Mouse (Mus musculus): ENCODE measurements around the gene Rab31. TPM values are rescaled to one million over a fixed set of nuclear protein-coding genes. Genes with fewer than 3 reads are reported as not detected.

The Rab31 gene
- total RNA-seq, 2 experiments from 2014 or later: 25.7 to 28.7 TPM

DNA sequence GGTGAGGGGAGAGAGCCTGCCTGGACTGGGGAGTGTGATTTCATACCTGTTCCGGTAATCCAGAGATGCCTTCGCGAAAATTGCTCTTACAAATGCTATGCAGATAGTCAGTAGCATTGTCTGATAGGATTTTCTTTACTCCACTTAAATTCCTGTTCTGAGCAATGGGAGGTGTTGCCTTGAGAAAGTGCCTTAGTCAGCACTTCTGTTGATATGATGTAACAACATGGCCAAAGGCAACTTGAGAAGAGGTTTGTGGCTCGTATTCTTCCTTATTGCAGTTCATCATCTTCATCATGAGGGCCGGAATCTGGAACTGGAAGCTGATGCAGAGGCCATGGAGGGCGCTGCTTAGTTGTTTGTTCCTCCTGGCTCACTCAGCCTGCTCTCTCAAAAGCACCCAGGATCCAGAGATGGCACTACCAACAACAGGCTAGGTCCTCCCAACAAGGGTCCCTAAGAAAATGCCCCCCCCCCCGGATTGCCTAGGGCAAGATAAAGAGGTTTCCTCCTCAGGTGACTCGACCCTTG lies 12.1 kb upstream of the Rab31 start:
- intact Hi-C loops (cut with DNase I): loop anchor here (5.0 kb wide), 1 partner anchor 172 kb away; the partner anchor contains the start of gene Vapa
- DNase-seq: no peak

DNA sequence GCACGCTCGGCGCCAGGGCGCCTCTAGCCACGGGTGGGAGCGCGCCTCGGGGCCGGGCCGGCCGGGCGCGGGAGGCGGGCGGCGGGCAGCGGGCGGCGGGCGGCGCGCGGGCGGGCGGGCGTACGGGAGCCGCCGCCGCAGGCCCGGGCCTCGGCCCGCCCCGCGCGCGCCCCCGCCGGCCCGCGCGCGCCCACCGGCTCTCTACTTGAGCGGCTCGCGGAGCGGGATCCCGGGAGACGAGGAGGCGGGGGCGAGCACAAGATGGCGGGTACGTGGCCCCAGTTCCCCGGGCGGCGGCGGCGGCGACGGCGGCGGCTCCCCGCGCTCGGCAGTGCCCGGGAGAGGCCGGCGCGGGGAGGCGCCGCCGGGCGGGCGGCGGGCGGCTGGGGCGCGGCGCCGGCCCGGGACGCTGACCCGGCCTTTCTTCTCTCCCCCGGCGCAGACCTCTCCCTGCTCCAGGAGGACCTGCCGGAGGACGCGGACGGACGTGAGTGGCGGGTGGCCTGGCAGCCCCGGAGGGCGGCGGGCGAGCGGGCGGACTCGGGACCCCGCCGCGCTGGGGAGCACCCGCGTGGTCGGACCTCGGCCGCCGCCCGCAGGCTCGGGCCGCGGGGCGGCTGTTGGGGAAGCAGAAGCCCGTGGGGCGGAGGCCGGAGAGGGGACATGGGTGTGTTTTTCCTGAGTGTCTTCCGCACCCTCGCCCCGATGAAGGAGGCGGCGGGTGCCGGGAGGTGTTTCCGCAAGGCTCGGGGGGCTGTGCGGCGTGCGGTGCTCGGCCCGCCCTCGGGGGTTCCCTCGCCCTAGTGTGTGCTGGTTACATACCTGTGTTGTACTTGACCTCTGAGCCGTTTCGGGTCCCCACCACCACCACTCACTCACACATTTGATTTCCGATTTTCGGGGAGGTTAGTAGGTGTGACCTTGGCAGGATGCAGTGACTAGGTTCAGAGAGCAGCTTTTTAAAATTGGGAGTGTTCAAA lies 10.9 kb upstream of the Rab31 start:
- intact Hi-C loops (cut with DNase I): loop anchor here (2.0 to 5.0 kb wide), 2 partner anchors 73 to 171 kb away; partner anchors contain the start of gene Vapa
- DNase-seq: peak; percentile 83 to 87

DNA sequence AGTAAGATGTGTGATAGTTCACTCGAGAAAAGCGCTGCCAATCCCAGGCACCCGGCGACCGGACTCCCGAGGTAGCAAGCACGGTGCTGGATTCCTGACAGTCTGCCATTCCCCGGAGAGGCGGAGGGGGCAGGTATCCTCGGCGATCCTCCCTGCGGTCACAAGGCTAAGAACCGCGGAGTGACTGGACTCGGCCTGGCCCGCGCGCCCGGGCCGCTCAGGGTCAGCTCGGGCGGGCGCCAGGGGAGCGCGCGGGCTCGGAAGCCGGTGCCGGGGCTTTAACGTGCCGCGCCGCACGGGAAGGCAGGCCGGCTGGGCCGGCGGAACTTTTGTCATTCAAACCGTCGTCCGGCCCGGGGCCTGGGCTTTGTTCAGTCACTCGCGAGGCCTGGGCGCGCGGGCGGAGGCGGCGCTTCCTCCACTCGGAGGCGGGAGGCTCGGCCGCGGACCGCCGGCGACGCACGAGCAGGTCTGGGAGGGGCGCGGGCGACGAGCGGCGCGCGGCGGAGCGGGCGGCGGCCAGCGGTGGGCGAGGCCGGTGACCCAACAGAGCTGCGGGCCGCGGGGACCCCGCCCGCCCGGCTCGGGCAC lies 10.1 kb upstream of the Rab31 start, which contains the start of gene Ppp4r1:
Gene Ppp4r1 (plus strand): TSS at position 23 of the 591 bp plus-strand sequence.
- peak; percentile 84 to 91 for DNase-seq
- intact Hi-C loops (cut with DNase I): loop anchor here (2.0 to 5.0 kb wide), 2 partner anchors 72 to 170 kb away; partner anchors contain the start of gene Vapa

DNA sequence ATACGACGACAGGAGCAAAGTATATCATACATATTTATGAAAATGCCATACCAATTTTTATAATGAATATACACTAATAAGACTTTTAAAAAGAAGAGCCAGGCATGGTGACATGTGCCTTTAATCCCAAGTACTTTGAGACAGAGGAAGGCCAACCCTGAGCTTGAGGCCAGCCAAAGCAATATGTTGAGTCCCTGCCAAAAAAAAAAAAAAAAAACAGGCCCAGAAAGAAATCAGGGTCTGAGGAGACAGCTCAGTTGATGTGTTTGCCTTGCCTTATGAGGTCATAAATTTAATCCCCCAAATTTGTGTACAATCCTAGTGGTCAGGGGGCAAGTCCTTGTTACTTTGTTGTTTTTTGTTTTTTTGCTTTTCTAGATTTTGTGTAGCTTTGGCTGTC lies 8.4 kb upstream of the Rab31 start:
- intact Hi-C loops (cut with DNase I): loop anchor here (5.0 kb wide), 1 partner anchor 169 kb away; the partner anchor contains the start of gene Vapa
- no peak for DNase-seq

DNA sequence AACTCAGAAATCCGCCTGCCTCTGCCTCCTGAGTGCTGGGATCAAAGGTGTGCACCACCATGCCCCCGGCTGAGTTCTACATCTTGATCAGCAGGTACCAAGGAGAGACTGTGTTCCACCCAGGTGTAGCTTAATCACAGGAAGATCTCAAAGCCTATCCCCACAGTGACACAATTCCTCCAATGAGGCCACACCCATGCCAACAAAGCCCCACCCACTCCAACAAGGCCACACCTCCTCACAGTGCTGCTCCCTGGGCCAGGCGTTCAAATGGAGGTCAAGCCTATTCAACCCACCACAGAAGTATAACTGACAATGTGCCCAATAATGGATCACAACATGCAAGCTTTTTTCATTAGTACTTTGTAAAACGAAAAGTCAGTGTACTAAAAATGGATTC lies 4.9 kb upstream of the Rab31 start:
- DNase-seq: no peak
- intact Hi-C loops (cut with DNase I): no loop called here

DNA sequence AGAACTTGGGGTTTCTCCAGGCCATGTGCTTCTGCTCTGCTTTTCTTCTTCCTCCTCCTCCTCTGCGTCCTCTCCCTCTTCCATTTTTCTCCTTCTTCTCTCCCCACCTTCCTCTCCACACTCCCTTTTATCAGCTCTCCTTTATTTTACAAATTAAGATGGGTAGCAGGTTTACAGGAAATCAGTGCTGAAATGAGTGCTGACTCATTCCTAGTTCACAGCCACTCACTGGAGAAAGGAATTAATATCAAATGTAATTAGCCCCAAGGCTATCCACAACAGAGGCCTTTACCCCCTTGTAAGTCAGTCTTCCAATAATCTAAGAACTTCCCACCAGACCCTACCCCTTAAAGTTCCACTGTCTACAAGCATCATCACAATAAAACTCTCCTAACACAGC lies 3.7 kb upstream of the Rab31 start:
- intact Hi-C loops (cut with DNase I): no loop called here
- DNase-seq: no peak

DNA sequence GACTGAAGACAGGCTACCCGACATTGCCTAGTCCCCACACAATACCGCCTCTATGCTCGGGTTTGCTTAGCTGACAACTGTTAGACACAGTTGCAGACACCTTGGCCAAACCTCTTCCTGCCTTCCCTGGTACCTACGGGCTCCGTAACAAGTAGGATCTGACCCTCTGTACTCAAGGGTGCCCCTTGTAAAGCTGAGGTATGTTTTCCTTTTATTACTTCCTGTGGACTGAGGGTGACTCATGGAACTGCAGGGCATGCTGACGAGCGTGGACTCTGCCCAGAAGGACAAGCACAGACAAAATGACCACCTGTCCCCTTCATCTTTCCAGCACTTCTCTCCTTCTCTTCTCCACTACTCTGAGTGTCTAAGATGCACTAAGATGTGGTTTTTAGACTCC lies 1.9 kb upstream of the Rab31 start:
- intact Hi-C loops (cut with DNase I): loop anchor here (5.0 kb wide), 2 partner anchors 42 to 67 kb away; no protein-coding TSS in a partner anchor

DNA sequence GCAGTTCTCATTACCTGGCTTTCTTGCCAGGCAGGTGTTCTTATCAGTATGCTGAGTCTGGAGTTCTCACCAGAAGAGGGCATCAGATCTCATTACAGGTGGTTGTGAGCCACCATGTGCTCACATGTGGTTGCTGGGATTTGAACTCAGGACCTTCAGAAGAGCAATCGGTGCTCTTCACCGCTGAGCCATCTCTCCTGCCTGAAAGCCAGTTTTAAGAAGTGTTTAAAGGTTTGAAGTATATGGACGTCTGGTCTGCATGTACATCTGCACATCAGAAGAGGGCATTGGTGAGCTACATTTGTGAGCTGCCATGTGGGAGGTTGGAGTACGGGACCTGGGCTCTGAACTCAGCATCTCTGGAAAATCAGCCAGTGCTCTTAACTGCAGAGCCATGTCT lies 1.1 kb upstream of the Rab31 start:
- DNase-seq: no peak
- intact Hi-C loops (cut with DNase I): loop anchor here (5.0 kb wide), 2 partner anchors 41 to 66 kb away; no protein-coding TSS in a partner anchor

More for the DNA sequence above, 1.9 kb upstream of the Rab31 start:
- DNase-seq: no peak

DNA sequence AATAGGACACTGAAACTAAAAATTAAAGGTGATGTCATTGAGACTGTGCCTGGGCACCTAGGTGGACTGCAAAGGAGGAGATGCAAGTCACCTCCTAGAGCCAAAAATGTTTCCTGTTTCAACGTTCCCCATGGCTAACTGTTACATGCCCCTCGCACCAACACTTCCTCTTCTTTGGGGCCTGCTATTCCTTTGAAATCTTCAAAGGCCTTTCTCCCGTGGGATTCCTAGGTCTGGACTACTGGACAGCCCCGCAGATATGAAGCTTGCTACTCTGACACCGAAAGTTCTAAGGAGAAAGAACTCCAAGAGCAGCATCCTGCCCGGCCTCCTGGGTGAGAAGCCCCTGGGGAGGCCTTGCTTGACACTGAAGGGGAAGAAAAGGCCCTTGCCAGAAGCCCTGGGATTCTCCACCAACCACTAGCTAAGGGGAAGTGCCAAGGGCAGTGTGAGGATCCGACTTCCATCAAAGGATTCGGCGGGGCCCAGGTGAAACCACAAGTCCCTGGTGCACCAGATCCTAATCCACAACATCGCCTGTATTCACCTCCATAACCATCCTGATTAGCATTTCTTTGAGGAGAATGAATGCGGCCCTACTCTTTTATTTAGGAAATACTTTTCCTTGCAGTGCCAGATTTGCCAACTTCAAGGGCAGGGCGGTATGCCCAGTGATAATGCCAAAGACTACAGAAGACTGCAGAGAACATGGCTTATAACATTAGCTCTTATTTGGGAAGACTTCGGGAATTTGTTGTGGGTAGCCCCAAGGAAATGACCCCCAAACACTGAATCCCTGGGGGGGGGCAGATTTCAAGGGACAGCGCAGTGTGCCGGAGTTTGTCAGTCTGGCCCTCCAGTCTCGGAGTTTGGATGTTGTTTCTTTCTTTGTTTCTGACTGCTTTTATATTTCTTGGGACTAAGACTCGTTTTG lies 1.3 kb downstream of the Rab31 start:
- peak in 1 of 2 experiments; percentile 31 for DNase-seq
- intact Hi-C loops (cut with DNase I): loop anchor here (5.0 kb wide), 2 partner anchors 39 to 64 kb away; no protein-coding TSS in a partner anchor

DNA sequence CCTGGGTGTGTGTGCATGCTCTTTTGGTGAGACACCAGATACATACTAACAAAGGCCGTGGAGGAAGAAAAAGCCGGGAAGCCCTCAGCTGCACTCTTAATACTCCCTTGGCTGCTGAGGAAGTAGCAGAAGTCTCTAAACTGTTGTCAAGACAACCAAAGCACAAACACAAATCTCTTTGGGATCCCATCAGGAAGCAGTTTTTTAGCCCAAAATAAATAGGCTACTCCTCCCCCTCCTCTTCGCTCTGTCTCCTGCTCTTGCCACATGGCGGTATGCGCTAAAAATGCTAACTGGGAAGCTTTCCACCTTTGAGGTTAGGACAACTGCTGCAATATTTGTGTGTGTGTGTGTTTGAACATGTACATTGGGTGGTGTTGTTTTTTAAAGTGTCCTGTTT lies 4.1 kb downstream of the Rab31 start:
- peak in 1 of 2 experiments; percentile 18 for DNase-seq
- intact Hi-C loops (cut with DNase I): no loop called here

DNA sequence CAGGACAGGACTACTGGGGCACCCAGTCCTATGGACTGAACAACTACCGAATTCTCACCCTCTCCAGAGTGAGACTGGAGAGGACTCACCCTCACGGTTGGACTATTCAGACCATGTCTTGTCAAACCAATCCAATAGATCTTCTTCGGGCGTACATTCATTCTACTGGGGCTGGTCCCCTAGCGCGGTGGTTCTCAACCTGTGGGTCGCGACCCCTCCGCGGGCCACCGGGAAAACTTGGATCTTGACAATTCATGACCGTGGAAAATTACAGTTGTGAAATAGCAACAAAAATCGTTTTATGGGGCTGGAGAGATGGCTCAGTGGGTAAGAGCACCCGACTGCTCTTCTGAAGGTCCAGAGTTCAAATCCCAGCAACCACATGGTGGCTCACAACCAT lies 9.3 kb downstream of the Rab31 start:
- intact Hi-C loops (cut with DNase I): no loop called here
- DNase-seq: no peak

DNA sequence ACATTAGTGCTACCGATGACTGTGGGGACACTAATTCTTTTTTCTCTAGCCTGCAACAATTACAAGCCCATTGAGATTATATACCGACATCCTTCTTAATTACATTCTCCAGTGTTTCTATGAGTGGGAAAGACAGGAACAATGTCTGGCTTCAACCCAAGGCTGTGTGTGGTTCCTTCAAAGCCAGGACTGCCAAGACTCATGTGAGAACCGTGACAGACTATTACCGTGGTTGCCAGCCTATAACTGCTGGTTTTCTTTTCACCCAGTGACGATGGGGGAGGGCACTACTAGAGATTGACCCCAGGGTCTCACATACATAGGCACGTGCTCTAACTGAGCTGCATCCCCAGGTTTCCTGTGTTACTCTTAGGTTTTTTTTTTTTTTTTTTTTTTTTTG lies 15.4 kb downstream of the Rab31 start:
- peak in 1 of 2 experiments; percentile 29 for DNase-seq
- intact Hi-C loops (cut with DNase I): no loop called here

DNA sequence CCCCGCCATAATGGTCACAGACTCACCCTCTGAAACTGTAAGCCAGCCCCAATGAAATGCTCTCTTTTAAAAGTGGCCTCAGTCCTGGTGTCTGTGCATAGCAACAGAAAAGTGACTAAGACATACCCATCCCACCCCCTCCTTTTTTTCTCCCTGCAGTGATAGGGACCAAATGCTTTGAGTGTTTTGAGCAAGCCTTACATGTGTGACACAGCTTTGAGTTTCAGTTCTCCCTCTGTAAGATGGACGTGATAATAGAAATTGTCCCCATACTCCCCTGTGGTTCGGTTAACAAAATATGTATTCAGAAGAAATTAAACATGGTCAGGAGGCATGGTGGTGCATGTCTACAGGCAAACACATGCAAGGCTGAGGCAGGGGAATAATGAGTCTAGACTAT lies 16.7 kb downstream of the Rab31 start:
- DNase-seq: no peak
- intact Hi-C loops (cut with DNase I): no loop called here

DNA sequence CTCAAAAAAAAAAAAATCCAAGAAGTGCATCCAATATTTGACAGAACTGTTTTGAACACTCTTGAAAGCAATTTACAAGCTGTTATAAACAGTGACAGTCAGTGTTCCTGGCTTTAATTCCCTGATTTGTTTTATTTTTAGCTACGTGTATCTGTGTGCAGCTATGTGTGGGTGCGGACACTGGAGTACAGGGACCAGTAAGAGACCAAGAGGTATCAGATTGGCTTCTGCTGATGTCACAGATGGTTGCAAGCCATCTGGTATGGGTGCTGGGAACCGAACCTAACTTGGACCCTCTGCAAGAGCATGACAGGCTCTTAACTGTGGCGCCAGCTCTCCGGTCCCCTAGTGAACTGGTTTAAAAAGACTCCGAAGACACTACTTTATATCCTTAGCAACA lies 19.4 kb downstream of the Rab31 start:
- intact Hi-C loops (cut with DNase I): no loop called here
- no peak for DNase-seq

DNA sequence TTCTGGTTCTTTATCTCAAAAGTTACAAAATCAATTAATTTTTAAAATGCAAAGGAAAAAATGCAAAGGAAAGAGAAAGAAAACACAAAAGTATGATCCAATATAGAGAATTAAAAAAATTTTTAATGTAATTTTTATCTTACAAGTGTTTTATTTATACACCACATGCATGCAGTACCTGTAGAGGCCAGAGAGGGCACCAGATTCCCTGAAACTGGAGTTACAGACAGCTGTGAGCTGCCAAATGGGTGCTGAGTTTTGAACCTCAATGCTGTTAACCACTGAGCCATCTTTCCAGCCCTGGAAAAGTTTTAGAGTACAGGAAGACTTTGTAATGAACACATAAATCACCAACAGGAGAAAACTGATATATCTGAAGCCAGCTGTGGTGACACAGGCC lies 22.3 kb downstream of the Rab31 start:
- intact Hi-C loops (cut with DNase I): no loop called here
- DNase-seq: no peak

DNA sequence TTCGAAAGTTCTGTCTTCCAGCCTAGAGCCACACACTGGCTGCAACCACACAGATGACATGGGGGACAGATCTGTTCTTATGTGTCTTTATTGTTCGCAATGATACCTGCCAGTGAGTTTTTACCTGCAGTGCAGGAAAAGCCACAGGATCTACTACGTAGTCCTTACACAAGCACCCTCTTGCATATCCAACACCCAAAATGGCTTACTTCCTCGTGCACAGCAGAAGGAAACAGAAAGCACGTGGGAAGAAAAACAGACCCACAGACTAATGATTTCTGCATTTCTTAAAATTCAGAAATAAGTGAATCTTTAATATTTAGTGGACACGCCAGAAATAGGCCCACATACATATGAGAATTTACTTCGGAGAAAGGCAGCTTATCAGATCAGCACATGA lies 22.7 kb downstream of the Rab31 start:
- DNase-seq: no peak
- intact Hi-C loops (cut with DNase I): no loop called here

DNA sequence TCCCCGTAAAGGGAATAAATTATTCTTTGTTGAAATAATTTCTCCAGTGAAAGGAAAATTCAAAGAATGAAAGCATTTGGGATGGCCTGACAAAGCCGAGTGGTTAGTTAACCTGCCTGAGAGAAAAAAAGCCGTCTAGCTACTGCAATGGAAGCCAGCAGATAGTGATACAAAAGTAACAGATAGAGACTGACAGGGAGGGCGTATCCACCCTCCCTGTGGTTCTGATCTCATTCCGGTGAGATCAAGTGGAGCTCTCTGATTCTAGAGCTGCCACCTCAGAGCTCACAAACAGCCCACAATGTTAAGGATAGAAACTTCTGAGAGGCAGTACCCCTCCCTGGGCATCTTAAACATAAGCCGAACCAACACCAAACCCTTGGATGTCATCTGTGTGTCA lies 23.6 kb downstream of the Rab31 start:
- intact Hi-C loops (cut with DNase I): no loop called here
- no peak for DNase-seq

DNA sequence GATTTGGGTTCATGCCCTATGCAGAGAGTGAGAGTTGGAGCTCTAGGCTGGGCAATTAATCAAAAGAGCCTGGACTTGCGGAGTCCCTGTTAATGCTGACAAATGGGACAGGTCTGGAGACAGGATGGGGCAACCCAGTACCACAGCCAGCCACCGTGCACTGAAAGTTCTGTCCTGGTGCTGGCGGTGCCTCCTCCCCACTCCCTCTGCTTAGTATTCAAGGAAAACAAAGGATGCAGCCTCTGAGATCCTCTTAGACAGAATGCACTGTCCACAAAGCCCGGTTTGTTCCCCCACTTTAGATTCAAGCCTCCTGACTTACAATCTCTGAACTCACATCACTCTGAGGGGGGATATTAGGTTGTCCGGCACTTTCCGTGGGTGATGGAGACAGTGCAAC lies 26.2 kb downstream of the Rab31 start:
- DNase-seq: no peak
- intact Hi-C loops (cut with DNase I): no loop called here

DNA sequence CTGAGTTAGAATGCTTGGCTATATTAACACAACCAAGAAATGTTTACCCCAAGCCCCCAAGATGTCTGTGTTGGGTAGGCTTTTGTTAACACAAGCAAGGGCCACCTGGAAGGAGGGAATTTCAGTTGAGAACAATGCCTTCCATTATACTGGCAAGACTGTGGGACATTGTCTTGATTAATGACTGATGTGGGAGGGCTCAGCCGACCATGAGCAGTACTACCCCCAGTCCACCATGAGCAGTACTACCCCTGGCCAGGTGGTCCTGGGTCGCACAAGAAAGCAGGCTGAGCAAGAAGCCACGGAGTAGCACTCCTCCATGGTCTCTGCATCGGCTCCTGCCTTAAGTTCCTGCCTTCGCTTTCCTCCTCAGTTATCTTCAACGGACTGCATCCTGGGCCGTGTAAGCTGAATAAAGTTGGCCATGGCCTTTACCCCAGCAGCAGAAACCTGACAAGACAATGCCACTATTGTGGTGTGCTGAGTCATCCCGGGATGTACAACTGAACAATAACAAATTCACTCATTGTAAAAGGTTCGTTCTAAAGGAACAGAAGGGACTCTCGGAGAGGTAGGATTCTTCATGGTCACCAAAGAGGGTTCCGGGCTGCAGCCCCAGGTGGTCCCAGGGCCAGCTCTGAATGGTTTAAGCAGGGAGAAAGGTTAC lies 28.8 kb downstream of the Rab31 start:
- intact Hi-C loops (cut with DNase I): no loop called here
- DNase-seq: no peak

Measured in heart, postnatal 14 days (tissue).